ENCODE assay signal across 8 mouse cellular contexts in genomic region chr12:73052651-73053591, GRCm38 (mm10). TPM values are rescaled to one million over a fixed set of nuclear protein-coding genes. Genes with fewer than 3 reads are reported as not detected.
DNase-seq lines count a peak whose midpoint lies in the region; ATAC-seq and TF ChIP-seq lines count a peak whose summit lies in the region.

No protein-coding gene starts in this region.

- peaks cover 96% of the 10 kb centered on the region for H3K27me3 ChIP-seq in lung, embryonic 15.5 days
- H3K27me3 ChIP-seq in embryonic facial prominence, embryonic 13.5 days, result peaks cover 61% of the 10 kb centered on the region
- peaks cover 88% of the 10 kb centered on the region for H3K27me3 ChIP-seq in midbrain, postnatal 0 days (ENCODE audit: insufficient read depth, low read length)

- WGBS in lung, embryonic 15.5 days, result 9% methylated on average over 34 of the region's 34 CpGs
- 4% methylated on average over 34 of the region's 34 CpGs for WGBS in embryonic facial prominence, embryonic 13.5 days
- 3% methylated on average over 34 of the region's 34 CpGs for WGBS in midbrain, postnatal 0 days

- H3K9ac ChIP-seq in lung, embryonic 15.5 days, result no peak overlapping the region
- H3K9ac ChIP-seq in embryonic facial prominence, embryonic 13.5 days, result peak overlapping the region; percentile 72
- no peak overlapping the region for H3K9ac ChIP-seq in midbrain, postnatal 0 days (replicated peaks; ENCODE audit: low read length, poor library complexity, severe bottlenecking)

- ATAC-seq in lung, embryonic 15.5 days (ENCODE audit: borderline replicate concordance, extremely low read depth, low FRiP score, low TSS enrichment), result no peak; the same call in 1 of the 2 replicates
- ATAC-seq in embryonic facial prominence, embryonic 13.5 days (ENCODE audit: insufficient number of reproducible peaks, insufficient read depth, low FRiP score, low TSS enrichment, low read depth), result no peak
- no peak for ATAC-seq in midbrain, postnatal 0 days (ENCODE audit: low FRiP score)

- DNase-seq in lung, postnatal 14 days, result no peak
- DNase-seq in induced T-regulatory cell, adult 2 months (ENCODE audit: low read depth), result peak; percentile 34
- no peak for DNase-seq in midbrain, postnatal 0 days (ENCODE audit: low spot score)
- DNase-seq in right cerebral cortex, postnatal 10 days (ENCODE audit: low spot score in 2 of 2), result no peak
- no peak for DNase-seq in left cerebral cortex, adult 8-10 months (ENCODE audit: low spot score in 2 of 2)
- DNase-seq in urinary bladder, postnatal 10 days (ENCODE audit: low spot score), result no peak

- no peak overlapping the region for H3K27ac ChIP-seq in lung, embryonic 15.5 days
- H3K27ac ChIP-seq in embryonic facial prominence, embryonic 13.5 days, result peak overlapping the region; percentile 89
- H3K27ac ChIP-seq in midbrain, postnatal 0 days (ENCODE audit: low read depth, low read length), result no peak overlapping the region

- H3K9me3 ChIP-seq in lung, embryonic 15.5 days, result no peaks in the 10 kb centered on the region
- H3K9me3 ChIP-seq in embryonic facial prominence, embryonic 13.5 days, result no peaks in the 10 kb centered on the region
- no peaks in the 10 kb centered on the region for H3K9me3 ChIP-seq in midbrain, postnatal 0 days (ENCODE audit: low read length)

- no peak for TF ChIP-seq CTCF in midbrain, postnatal 0 days (IDR thresholded peaks at IDR 0.05)

- H3K36me3 ChIP-seq in lung, embryonic 15.5 days, result no peaks in the 10 kb centered on the region
- H3K36me3 ChIP-seq in embryonic facial prominence, embryonic 13.5 days, result no peaks in the 10 kb centered on the region
- no peaks in the 10 kb centered on the region for H3K36me3 ChIP-seq in midbrain, postnatal 0 days (ENCODE audit: insufficient read depth, low read length)

- peaks cover 7% of the 10 kb centered on the region; the same call in 1 of the 2 replicates for H3K4me1 ChIP-seq in lung, embryonic 15.5 days
- H3K4me1 ChIP-seq in embryonic facial prominence, embryonic 13.5 days, result peaks cover 59% of the 10 kb centered on the region
- H3K4me1 ChIP-seq in midbrain, postnatal 0 days (ENCODE audit: insufficient read depth, low read length), result no peaks in the 10 kb centered on the region

- H3K4me3 ChIP-seq in lung, embryonic 15.5 days, result peak overlapping the region; percentile 55
- H3K4me3 ChIP-seq in embryonic facial prominence, embryonic 13.5 days, result peak overlapping the region; percentile 62
- no peak overlapping the region for H3K4me3 ChIP-seq in midbrain, postnatal 0 days (ENCODE audit: low read depth, low read length)

- H3K4me2 ChIP-seq in lung, embryonic 15.5 days, result peak overlapping the region; percentile 87
- peak overlapping the region; percentile 82 for H3K4me2 ChIP-seq in embryonic facial prominence, embryonic 13.5 days
- peak overlapping the region; percentile 47; the same call in 1 of the 2 replicates for H3K4me2 ChIP-seq in midbrain, postnatal 0 days (ENCODE audit: low read depth, low read length, poor library complexity, severe bottlenecking)

RNA-seq across cellular contexts. Expression of gene Six1, which starts 0.8 kb away (rescaled TPM):
- 1.3 and 1.5 TPM in 2 replicates for polyA plus RNA-seq in lung, embryonic 15.5 days (2015; fragmentation: Nextera tagmentation; extraction: Ambion mirVana)
- polyA plus RNA-seq in embryonic facial prominence, embryonic 13.5 days (2015; fragmentation: Nextera tagmentation; extraction: Ambion mirVana), result 34.3 and 35.0 TPM in 2 replicates
- 0.44 and 1.3 TPM in 2 replicates for total RNA-seq in midbrain, postnatal 0 days (2014; rRNA removed)
- 0.55 and 0.68 TPM in 2 replicates for polyA plus RNA-seq in midbrain, postnatal 0 days (2015; fragmentation: Nextera tagmentation; extraction: Ambion mirVana)
- under 1 TPM in 3 of 4 experiments, not detected in 1; 0.25 to 0.70 (median 0.65) TPM for total RNA-seq in left cerebral cortex, adult 8-10 months (2022)

Comparison
In these comparisons a context has a peak if more than half of its experiments do, and no peak if none do; other contexts are left out.
1. RNA of gene Six1, which starts 0.8 kb away (polyA plus RNA-seq): 34.3 to 35.0 TPM in embryonic facial prominence, embryonic 13.5 days; 1.3 to 1.5 TPM in lung, embryonic 15.5 days and 0.55 to 0.68 TPM in midbrain, postnatal 0 days; every median in the first group is over 10 times any median in the second.
2. Peak in every context shown above with its lines, with median percentiles within 50 percentile points of each other: H3K4me2 ChIP-seq.